Mouse (Mus musculus): ENCODE results near the gene Lig1. TPM values are rescaled to one million over a fixed set of nuclear protein-coding genes. Genes with fewer than 3 reads are reported as not detected.
"Not testable (repeated sequence)": the region's sequence is repeated elsewhere in the genome, so short reads cannot be mapped to it uniquely, and the experiment has no call there.

The Lig1 gene
- polyA plus RNA-seq, 1 experiment = 3.4 TPM

DNA sequence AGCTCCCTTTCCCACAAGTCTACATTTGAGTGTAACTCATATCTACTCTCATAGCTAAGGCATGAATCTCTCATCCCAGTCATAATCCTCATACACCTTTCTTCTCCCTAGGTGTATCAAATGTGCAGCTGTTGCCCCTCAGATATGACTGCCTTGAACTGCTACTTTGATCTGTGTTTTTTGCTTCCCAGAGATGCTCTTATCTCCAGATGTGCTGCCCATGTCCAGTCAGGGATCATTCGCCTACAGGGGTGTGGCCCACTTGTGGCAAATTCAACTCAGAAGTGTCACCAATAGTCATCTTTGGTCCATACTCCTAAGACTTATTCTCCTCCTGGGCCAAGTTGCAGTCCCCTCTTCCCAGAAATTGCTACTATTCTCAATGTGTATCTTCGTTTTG, 750 bp downstream of the Lig1 start:
- no peaks in the 10 kb centered on the region for H3K27me3 ChIP-seq (replicated peaks; ENCODE audit: control insufficient read depth, insufficient read depth, low read length)
- TF ChIP-seq POLR2A (IDR thresholded peaks at IDR 0.05; ENCODE audit: low read depth, low read length) = no peak
- no peak for TF ChIP-seq CTCF (conservative IDR thresholded peaks at IDR 0.05; ENCODE audit: insufficient read depth, insufficient read length, low read depth, low read length)
- no peaks in the 10 kb centered on the region for H3K36me3 ChIP-seq (ENCODE audit: control insufficient read depth, insufficient read depth, low read length)
- no peak overlapping the region for H3K27ac ChIP-seq (ENCODE audit: insufficient read depth, low read depth, low read length)
- WGBS = 19% methylated on average over 2 of the region's 2 CpGs
- peak overlapping the region; percentile 99 for H3K4me3 ChIP-seq (ENCODE audit: insufficient read depth, low read depth, low read length)
- H3K4me1 ChIP-seq (ENCODE audit: control insufficient read depth, insufficient read depth, low read length) = no peaks in the 10 kb centered on the region; the same call in 1 of the 2 replicates
- DNase-seq = no peak

DNA sequence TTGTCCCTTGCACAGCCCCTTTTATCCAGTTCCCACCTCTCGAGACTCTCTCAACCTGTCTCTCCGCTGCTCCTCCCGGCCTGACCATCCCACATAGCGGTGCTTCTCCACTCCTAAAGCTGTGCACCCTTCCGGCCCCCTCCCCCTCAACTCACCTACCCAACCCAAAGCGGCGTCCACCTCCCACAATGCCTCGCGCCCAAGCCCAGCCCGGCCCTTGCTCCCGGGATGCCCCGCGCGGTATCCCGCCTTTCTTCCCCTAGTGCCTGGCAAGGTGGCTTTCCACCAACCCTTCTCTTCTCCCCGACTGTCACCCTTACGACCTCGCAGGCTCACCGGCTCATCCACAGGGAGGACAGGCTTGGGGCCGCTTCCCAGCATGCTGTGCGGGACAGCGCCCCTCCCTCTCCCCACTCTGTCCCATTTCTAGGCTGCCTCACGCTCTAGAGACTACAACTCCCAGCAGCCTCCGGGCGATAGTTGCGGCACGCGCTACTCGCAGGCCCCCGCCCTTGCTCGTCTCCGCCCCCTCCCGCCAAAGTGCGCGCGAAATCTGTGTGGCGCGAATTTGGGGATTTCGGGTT, 1.3 kb downstream of the Lig1 start, which contains the start of gene Zswim9:
Zswim9 (minus strand) TSS at position 414 of the 584 bp plus-strand sequence.
- no peak for TF ChIP-seq POLR2A (IDR thresholded peaks at IDR 0.05; ENCODE audit: low read depth, low read length)
- no peak for TF ChIP-seq CTCF (conservative IDR thresholded peaks at IDR 0.05; ENCODE audit: insufficient read depth, insufficient read length, low read depth, low read length)
- Histone ChIP-seq H3K4me1 (ENCODE audit: control insufficient read depth, insufficient read depth, low read length) (no peaks in the 10 kb centered on the region; the same call in 1 of the 2 replicates), H3K36me3 (ENCODE audit: control insufficient read depth, insufficient read depth, low read length) (no peaks in the 10 kb centered on the region), H3K4me3 (ENCODE audit: insufficient read depth, low read depth, low read length) (peak within 1 kb of the TSS; percentile 99), H3K27ac (ENCODE audit: insufficient read depth, low read depth, low read length) (peak within 1 kb of the TSS; percentile 84), H3K27me3 (replicated peaks; ENCODE audit: control insufficient read depth, insufficient read depth, low read length) (no peaks in the 10 kb centered on the region)
- under 1% methylated on average over 39 of the region's 39 CpGs for WGBS
- peak; percentile 95 for DNase-seq

DNA sequence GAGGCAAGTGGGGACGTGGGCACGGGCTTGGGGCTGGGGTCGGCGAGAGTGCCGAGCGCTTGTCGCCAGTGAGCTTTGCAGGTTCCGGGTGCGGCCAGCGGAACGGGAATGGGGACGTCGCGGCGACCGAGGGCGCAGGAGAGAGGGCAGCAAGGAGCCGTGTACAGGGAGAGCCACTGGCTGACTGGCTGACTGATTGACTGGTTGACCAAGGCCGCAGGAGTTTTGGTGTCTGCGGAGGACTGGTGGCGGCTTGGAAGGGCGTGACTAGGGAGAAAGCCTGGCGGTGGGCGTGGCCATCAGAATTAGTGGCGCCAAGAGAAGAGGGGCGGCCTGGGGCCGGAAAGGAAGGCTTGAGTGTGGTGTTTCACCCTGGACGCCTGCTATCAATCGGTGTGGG, 1.9 kb downstream of the Lig1 start:
- not testable (repeated sequence) for DNase-seq; H3K36me3 ChIP-seq (ENCODE audit: control insufficient read depth, insufficient read depth, low read length); H3K27ac ChIP-seq (ENCODE audit: insufficient read depth, low read depth, low read length); H3K27me3 ChIP-seq (replicated peaks; ENCODE audit: control insufficient read depth, insufficient read depth, low read length); H3K4me1 ChIP-seq (ENCODE audit: control insufficient read depth, insufficient read depth, low read length)
- WGBS = 2% methylated on average over 18 of the region's 29 CpGs
- peak overlapping the region; percentile 99 for H3K4me3 ChIP-seq (ENCODE audit: insufficient read depth, low read depth, low read length)

DNA sequence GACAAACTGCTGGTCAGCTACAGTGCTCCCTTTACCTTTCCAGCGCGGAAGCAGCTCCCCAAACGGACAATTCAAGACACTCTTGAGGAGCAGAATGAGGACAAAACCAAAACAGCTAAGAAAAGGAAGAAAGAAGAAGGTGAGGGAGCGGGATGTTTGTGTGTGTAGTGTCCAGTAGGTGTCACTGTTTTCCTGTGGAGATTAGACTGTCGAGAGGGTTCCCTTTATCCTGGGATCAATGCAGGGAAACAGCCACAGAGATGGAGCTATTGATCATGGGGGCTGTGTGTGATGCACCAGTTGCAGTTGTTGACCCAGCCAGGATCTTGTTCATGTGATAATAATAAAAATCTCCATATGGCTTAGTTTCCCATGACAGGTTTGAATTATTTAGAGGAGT, 11.5 kb downstream of the Lig1 start:
- no peak overlapping the region for H3K4me3 ChIP-seq (ENCODE audit: insufficient read depth, low read depth, low read length)
- H3K27ac ChIP-seq (ENCODE audit: insufficient read depth, low read depth, low read length) = no peak overlapping the region
- H3K4me1 ChIP-seq (ENCODE audit: control insufficient read depth, insufficient read depth, low read length) = no peaks in the 10 kb centered on the region
- no peaks in the 10 kb centered on the region for H3K27me3 ChIP-seq (replicated peaks; ENCODE audit: control insufficient read depth, insufficient read depth, low read length)
- peak; percentile 26 for DNase-seq
- H3K36me3 ChIP-seq (ENCODE audit: control insufficient read depth, insufficient read depth, low read length) = no peaks in the 10 kb centered on the region
- 50% methylated on average over 5 of the region's 5 CpGs for WGBS
- TF ChIP-seq CTCF (conservative IDR thresholded peaks at IDR 0.05; ENCODE audit: insufficient read depth, insufficient read length, low read depth, low read length) = peak; percentile 47
- TF ChIP-seq POLR2A (IDR thresholded peaks at IDR 0.05; ENCODE audit: low read depth, low read length) = no peak

DNA sequence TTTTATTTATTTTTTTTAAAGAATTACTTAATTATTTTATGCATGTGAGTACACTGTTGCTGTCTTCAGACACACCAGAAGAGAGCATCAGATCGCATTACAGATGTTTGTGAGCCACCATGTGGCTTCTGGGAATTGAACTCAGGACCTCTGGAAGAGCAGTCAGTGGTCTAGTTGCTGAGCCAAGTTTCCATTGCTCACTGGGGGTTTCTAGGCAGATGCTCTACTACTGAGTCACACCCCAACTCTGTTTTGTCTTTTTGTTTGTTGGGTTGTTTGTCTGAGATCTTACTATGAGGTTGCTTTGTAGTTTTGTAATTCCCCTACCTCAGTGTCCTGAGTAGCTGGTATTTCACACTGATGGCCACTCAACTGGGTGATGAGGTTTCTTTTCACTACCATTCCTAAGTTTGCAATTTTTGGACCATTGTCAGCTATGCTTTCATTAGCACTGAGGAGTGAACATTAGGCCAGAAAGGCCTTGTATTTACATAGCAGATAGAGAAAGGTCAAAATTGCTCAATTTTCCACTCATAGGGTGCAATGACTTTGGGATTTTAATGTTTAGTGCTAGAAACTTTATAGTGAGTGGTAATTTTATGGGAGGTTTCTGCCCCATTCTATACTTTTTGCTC, 13.1 kb downstream of the Lig1 start:
- Histone ChIP-seq H3K36me3 (ENCODE audit: control insufficient read depth, insufficient read depth, low read length) (no peaks in the 10 kb centered on the region), H3K4me1 (ENCODE audit: control insufficient read depth, insufficient read depth, low read length) (no peaks in the 10 kb centered on the region), H3K27ac (ENCODE audit: insufficient read depth, low read depth, low read length) (no peak overlapping the region), H3K4me3 (ENCODE audit: insufficient read depth, low read depth, low read length) (no peak overlapping the region), H3K27me3 (replicated peaks; ENCODE audit: control insufficient read depth, insufficient read depth, low read length) (no peaks in the 10 kb centered on the region)
- no peak for DNase-seq
- WGBS = 96% methylated on average over 1 of the region's 1 CpGs
- TF ChIP-seq POLR2A (IDR thresholded peaks at IDR 0.05; ENCODE audit: low read depth, low read length) = no peak
- TF ChIP-seq CTCF (conservative IDR thresholded peaks at IDR 0.05; ENCODE audit: insufficient read depth, insufficient read length, low read depth, low read length) = no peak

DNA sequence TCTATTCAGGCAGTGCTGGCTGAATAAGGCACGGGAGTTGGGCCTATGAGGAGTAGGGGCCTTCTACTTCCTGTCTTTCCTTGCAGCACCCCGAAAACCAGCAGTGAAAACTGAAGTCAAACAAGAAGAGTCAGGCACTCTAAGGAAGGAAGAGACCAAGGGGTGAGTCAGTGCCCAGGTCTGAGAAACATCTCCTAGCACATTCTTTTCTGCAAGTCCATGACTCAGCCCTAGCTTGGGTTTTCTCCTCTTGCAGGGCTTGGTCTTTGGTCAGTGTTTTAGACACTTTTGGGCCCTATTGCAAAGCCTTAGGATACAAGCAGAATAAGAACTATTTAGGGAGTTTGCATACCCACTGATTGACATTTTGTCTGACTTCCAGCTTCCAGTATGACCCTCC, 14.3 kb downstream of the Lig1 start:
- Histone ChIP-seq H3K36me3 (ENCODE audit: control insufficient read depth, insufficient read depth, low read length) (no peaks in the 10 kb centered on the region), H3K4me3 (ENCODE audit: insufficient read depth, low read depth, low read length) (no peak overlapping the region), H3K27me3 (replicated peaks; ENCODE audit: control insufficient read depth, insufficient read depth, low read length) (no peaks in the 10 kb centered on the region), H3K4me1 (ENCODE audit: control insufficient read depth, insufficient read depth, low read length) (no peaks in the 10 kb centered on the region), H3K27ac (ENCODE audit: insufficient read depth, low read depth, low read length) (no peak overlapping the region)
- 90% methylated on average over 2 of the region's 2 CpGs for WGBS
- DNase-seq = no peak
- no peak for TF ChIP-seq POLR2A (IDR thresholded peaks at IDR 0.05; ENCODE audit: low read depth, low read length)
- TF ChIP-seq CTCF (conservative IDR thresholded peaks at IDR 0.05; ENCODE audit: insufficient read depth, insufficient read length, low read depth, low read length) = no peak

DNA sequence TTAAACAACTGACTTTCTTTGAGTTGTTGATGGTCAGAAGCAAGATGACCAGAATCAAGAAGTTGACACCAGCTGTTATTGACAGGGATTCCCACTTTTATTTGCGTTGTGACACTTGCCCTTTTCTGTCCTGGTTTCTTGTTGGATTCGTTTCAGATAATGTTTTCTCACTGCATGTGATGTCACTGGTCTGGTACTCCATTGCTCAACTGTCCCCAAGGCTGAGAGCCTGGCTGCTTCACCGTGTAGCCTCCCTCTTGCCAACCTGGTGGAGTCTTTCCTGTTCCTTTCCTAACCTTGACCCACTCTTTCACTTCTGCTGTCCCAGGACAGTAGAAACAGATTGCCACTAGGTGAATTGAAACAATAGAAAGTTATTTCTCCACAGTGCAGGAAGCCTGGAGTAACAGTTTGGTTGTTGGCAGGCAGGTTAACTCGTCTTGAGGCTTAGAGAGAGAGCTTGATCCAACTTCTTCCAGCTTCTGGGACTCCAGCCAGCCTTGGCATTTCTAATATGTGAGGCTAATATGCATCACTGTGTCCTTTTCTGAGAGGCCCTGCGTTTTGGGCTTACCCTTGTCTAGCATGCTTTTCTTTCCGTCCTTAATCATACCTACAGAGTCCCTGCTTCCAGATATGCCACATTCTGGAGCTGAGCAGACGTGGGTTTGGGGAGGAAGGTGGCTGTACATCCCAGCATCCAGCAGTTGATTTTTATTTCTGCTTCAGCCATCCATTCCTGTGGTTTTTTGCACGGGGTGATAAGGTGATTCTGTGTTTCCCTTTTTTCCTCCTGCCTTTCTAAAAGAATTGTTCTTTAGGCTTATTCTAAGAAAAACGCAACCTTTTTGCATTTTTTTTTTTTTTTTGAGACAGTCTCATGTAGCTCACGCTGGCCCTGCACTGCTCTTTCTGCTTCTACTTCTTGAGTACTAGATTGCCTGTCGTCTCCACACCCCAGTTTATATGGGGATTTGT, 17.1 kb downstream of the Lig1 start:
- Histone ChIP-seq H3K4me1 (ENCODE audit: control insufficient read depth, insufficient read depth, low read length) (no peaks in the 10 kb centered on the region), H3K27ac (ENCODE audit: insufficient read depth, low read depth, low read length) (no peak overlapping the region), H3K27me3 (replicated peaks; ENCODE audit: control insufficient read depth, insufficient read depth, low read length) (no peaks in the 10 kb centered on the region), H3K36me3 (ENCODE audit: control insufficient read depth, insufficient read depth, low read length) (no peaks in the 10 kb centered on the region), H3K4me3 (ENCODE audit: insufficient read depth, low read depth, low read length) (no peak overlapping the region)
- 82% methylated on average over 11 of the region's 11 CpGs for WGBS
- TF ChIP-seq POLR2A (IDR thresholded peaks at IDR 0.05; ENCODE audit: low read depth, low read length) = no peak
- TF ChIP-seq CTCF (conservative IDR thresholded peaks at IDR 0.05; ENCODE audit: insufficient read depth, insufficient read length, low read depth, low read length) = no peak
- no peak for DNase-seq

All from kidney, adult 2 months (tissue).